Mouse (Mus musculus): ENCODE results near the gene Sh3tc1. TPM values are rescaled to one million over a fixed set of nuclear protein-coding genes. Genes with fewer than 3 reads are reported as not detected.

The Sh3tc1 gene
- polyA plus RNA-seq, 1 experiment from 2014 or later, result 2.8 TPM

- no peak for ATAC-seq
- H3K9me3 ChIP-seq (ENCODE audit: control insufficient read depth, low read length), result no peaks in the 10 kb centered on the region
- H3K9ac ChIP-seq (replicated peaks; ENCODE audit: low read depth, low read length), result no peak overlapping the region
- no peaks in the 10 kb centered on the region for H3K36me3 ChIP-seq (ENCODE audit: control insufficient read depth, insufficient read depth)
- 78% methylated on average over 8 of the region's 8 CpGs for WGBS
- no peaks in the 10 kb centered on the region for H3K27me3 ChIP-seq (replicated peaks; ENCODE audit: control insufficient read depth, insufficient read depth, low read length)
- no peak overlapping the region for H3K4me2 ChIP-seq (ENCODE audit: low read length)
- H3K4me3 ChIP-seq (replicated peaks; ENCODE audit: low read length), result no peak overlapping the region
- no peak overlapping the region for H3K27ac ChIP-seq (ENCODE audit: low read length)
- no peaks in the 10 kb centered on the region for H3K4me1 ChIP-seq (replicated peaks; ENCODE audit: control insufficient read depth, insufficient read depth, low read length)
Measured at GRCm38 (mm10) chr5:35743238-35743951, 3.6 kb upstream of the Sh3tc1 start.

- H3K9me3 ChIP-seq (ENCODE audit: control insufficient read depth, low read length), result no peaks in the 10 kb centered on the region
- 48% methylated on average over 13 of the region's 13 CpGs for WGBS
- no peaks in the 10 kb centered on the region for H3K4me1 ChIP-seq (replicated peaks; ENCODE audit: control insufficient read depth, insufficient read depth, low read length)
- H3K27ac ChIP-seq (ENCODE audit: low read length), result no peak overlapping the region
- no peak overlapping the region for H3K4me2 ChIP-seq (ENCODE audit: low read length)
- no peaks in the 10 kb centered on the region for H3K27me3 ChIP-seq (replicated peaks; ENCODE audit: control insufficient read depth, insufficient read depth, low read length)
- no peak overlapping the region for H3K4me3 ChIP-seq (replicated peaks; ENCODE audit: low read length)
- H3K9ac ChIP-seq (replicated peaks; ENCODE audit: low read depth, low read length), result no peak overlapping the region
- no peaks in the 10 kb centered on the region for H3K36me3 ChIP-seq (ENCODE audit: control insufficient read depth, insufficient read depth)
- ATAC-seq, result no peak
Measured at GRCm38 (mm10) chr5:35741225-35741820, 1.5 kb upstream of the Sh3tc1 start.

- WGBS, result 15% methylated on average over 10 of the region's 10 CpGs
- Histone ChIP-seq H3K4me1 (replicated peaks; ENCODE audit: control insufficient read depth, insufficient read depth, low read length) (no peaks in the 10 kb centered on the region), H3K36me3 (ENCODE audit: control insufficient read depth, insufficient read depth) (no peaks in the 10 kb centered on the region), H3K4me3 (replicated peaks; ENCODE audit: low read length) (no peak overlapping the region), H3K27ac (ENCODE audit: low read length) (no peak overlapping the region), H3K27me3 (replicated peaks; ENCODE audit: control insufficient read depth, insufficient read depth, low read length) (no peaks in the 10 kb centered on the region), H3K9me3 (ENCODE audit: control insufficient read depth, low read length) (no peaks in the 10 kb centered on the region), H3K9ac (replicated peaks; ENCODE audit: low read depth, low read length) (no peak overlapping the region), H3K4me2 (ENCODE audit: low read length) (no peak overlapping the region)
- no peak for ATAC-seq
Measured at GRCm38 (mm10) chr5:35740716-35741115, 929 bp upstream of the Sh3tc1 start.

GRCm38 (mm10) chr5:35739005-35739404 lies 782 bp downstream of the Sh3tc1 start:
- Histone ChIP-seq H3K9me3 (ENCODE audit: control insufficient read depth, low read length) (no peaks in the 10 kb centered on the region), H3K36me3 (ENCODE audit: control insufficient read depth, insufficient read depth) (no peaks in the 10 kb centered on the region), H3K4me3 (replicated peaks; ENCODE audit: low read length) (no peak overlapping the region), H3K27ac (ENCODE audit: low read length) (no peak overlapping the region), H3K27me3 (replicated peaks; ENCODE audit: control insufficient read depth, insufficient read depth, low read length) (no peaks in the 10 kb centered on the region), H3K4me2 (ENCODE audit: low read length) (no peak overlapping the region), H3K9ac (replicated peaks; ENCODE audit: low read depth, low read length) (no peak overlapping the region), H3K4me1 (replicated peaks; ENCODE audit: control insufficient read depth, insufficient read depth, low read length) (no peaks in the 10 kb centered on the region)
- WGBS, result 71% methylated on average over 2 of the region's 2 CpGs
- no peak for ATAC-seq

- no peak overlapping the region for H3K27ac ChIP-seq (ENCODE audit: low read length)
- H3K4me1 ChIP-seq (replicated peaks; ENCODE audit: control insufficient read depth, insufficient read depth, low read length), result no peaks in the 10 kb centered on the region
- ATAC-seq, result no peak
- no peaks in the 10 kb centered on the region for H3K9me3 ChIP-seq (ENCODE audit: control insufficient read depth, low read length)
- WGBS, result 67% methylated on average over 20 of the region's 20 CpGs
- no peaks in the 10 kb centered on the region for H3K36me3 ChIP-seq (ENCODE audit: control insufficient read depth, insufficient read depth)
- no peak overlapping the region for H3K4me3 ChIP-seq (replicated peaks; ENCODE audit: low read length)
- no peak overlapping the region for H3K4me2 ChIP-seq (ENCODE audit: low read length)
- H3K27me3 ChIP-seq (replicated peaks; ENCODE audit: control insufficient read depth, insufficient read depth, low read length), result no peaks in the 10 kb centered on the region
- H3K9ac ChIP-seq (replicated peaks; ENCODE audit: low read depth, low read length), result no peak overlapping the region
Measured at GRCm38 (mm10) chr5:35737231-35737901, 2.4 kb downstream of the Sh3tc1 start.

GRCm38 (mm10) chr5:35733523-35733922 lies 6.3 kb downstream of the Sh3tc1 start:
- no peak for ATAC-seq
- Histone ChIP-seq H3K9me3 (ENCODE audit: control insufficient read depth, low read length) (no peaks in the 10 kb centered on the region), H3K27me3 (replicated peaks; ENCODE audit: control insufficient read depth, insufficient read depth, low read length) (no peaks in the 10 kb centered on the region), H3K9ac (replicated peaks; ENCODE audit: low read depth, low read length) (no peak overlapping the region), H3K36me3 (ENCODE audit: control insufficient read depth, insufficient read depth) (no peaks in the 10 kb centered on the region), H3K4me2 (ENCODE audit: low read length) (no peak overlapping the region), H3K4me3 (replicated peaks; ENCODE audit: low read length) (no peak overlapping the region), H3K27ac (ENCODE audit: low read length) (no peak overlapping the region), H3K4me1 (replicated peaks; ENCODE audit: control insufficient read depth, insufficient read depth, low read length) (no peaks in the 10 kb centered on the region)
- WGBS, result 90% methylated on average over 2 of the region's 2 CpGs

- WGBS, result 88% methylated on average over 4 of the region's 4 CpGs
- H3K4me3 ChIP-seq (replicated peaks; ENCODE audit: low read length), result no peak overlapping the region
- H3K27me3 ChIP-seq (replicated peaks; ENCODE audit: control insufficient read depth, insufficient read depth, low read length), result no peaks in the 10 kb centered on the region
- H3K9ac ChIP-seq (replicated peaks; ENCODE audit: low read depth, low read length), result no peak overlapping the region
- no peaks in the 10 kb centered on the region for H3K9me3 ChIP-seq (ENCODE audit: control insufficient read depth, low read length)
- H3K4me1 ChIP-seq (replicated peaks; ENCODE audit: control insufficient read depth, insufficient read depth, low read length), result no peaks in the 10 kb centered on the region
- H3K4me2 ChIP-seq (ENCODE audit: low read length), result no peak overlapping the region
- H3K27ac ChIP-seq (ENCODE audit: low read length), result no peak overlapping the region
- ATAC-seq, result no peak
- H3K36me3 ChIP-seq (ENCODE audit: control insufficient read depth, insufficient read depth), result no peaks in the 10 kb centered on the region
Measured at GRCm38 (mm10) chr5:35731006-35731405, 8.8 kb downstream of the Sh3tc1 start.

GRCm38 (mm10) chr5:35730552-35730951 lies 9.2 kb downstream of the Sh3tc1 start:
- Histone ChIP-seq H3K4me1 (replicated peaks; ENCODE audit: control insufficient read depth, insufficient read depth, low read length) (no peaks in the 10 kb centered on the region), H3K36me3 (ENCODE audit: control insufficient read depth, insufficient read depth) (no peaks in the 10 kb centered on the region), H3K9me3 (ENCODE audit: control insufficient read depth, low read length) (no peaks in the 10 kb centered on the region), H3K4me3 (replicated peaks; ENCODE audit: low read length) (no peak overlapping the region), H3K27ac (ENCODE audit: low read length) (no peak overlapping the region), H3K27me3 (replicated peaks; ENCODE audit: control insufficient read depth, insufficient read depth, low read length) (no peaks in the 10 kb centered on the region), H3K9ac (replicated peaks; ENCODE audit: low read depth, low read length) (no peak overlapping the region), H3K4me2 (ENCODE audit: low read length) (no peak overlapping the region)
- WGBS, result 65% methylated on average over 1 of the region's 1 CpGs
- no peak for ATAC-seq

GRCm38 (mm10) chr5:35729844-35730243 lies 9.9 kb downstream of the Sh3tc1 start:
- H3K4me3 ChIP-seq (replicated peaks; ENCODE audit: low read length), result no peak overlapping the region
- no peaks in the 10 kb centered on the region for H3K9me3 ChIP-seq (ENCODE audit: control insufficient read depth, low read length)
- no peak for ATAC-seq
- no peaks in the 10 kb centered on the region for H3K36me3 ChIP-seq (ENCODE audit: control insufficient read depth, insufficient read depth)
- H3K4me1 ChIP-seq (replicated peaks; ENCODE audit: control insufficient read depth, insufficient read depth, low read length), result no peaks in the 10 kb centered on the region
- H3K27ac ChIP-seq (ENCODE audit: low read length), result no peak overlapping the region
- H3K9ac ChIP-seq (replicated peaks; ENCODE audit: low read depth, low read length), result no peak overlapping the region
- H3K4me2 ChIP-seq (ENCODE audit: low read length), result no peak overlapping the region
- H3K27me3 ChIP-seq (replicated peaks; ENCODE audit: control insufficient read depth, insufficient read depth, low read length), result no peaks in the 10 kb centered on the region
- 67% methylated on average over 3 of the region's 3 CpGs for WGBS

Measured in forebrain, embryonic 16.5 days (tissue).